Mouse (Mus musculus) lung, adult 2 months (tissue): ENCODE results near the gene Tmem218.

Source experiments
- CTCF ChIP-seq: fragments of 200-500 bp; IDR thresholded peaks from 2 replicates; pipeline ENCODE4 v1.5.1; 2011; ENCODE audit warnings: mild to moderate bottlenecking, low read length, control low read depth; ENCODE audit not compliant: insufficient read depth
- POLR2A ChIP-seq: fragments of 200-500 bp; IDR thresholded peaks from 2 replicates; pipeline ENCODE4 v1.6.1; 2011; ENCODE audit warnings: low read depth, mild to moderate bottlenecking, control low read depth, low read length, borderline replicate concordance; ENCODE audit errors: extremely low read depth

GRCm38 (mm10) chr9:37187407-37187806 is 20.6 kb upstream of the Tmem218 start:
- TF ChIP-seq CTCF, result no peak
- no peak for TF ChIP-seq POLR2A
